Mouse (Mus musculus): ENCODE measurements around the gene Arnt.

Gene Arnt

DNA sequence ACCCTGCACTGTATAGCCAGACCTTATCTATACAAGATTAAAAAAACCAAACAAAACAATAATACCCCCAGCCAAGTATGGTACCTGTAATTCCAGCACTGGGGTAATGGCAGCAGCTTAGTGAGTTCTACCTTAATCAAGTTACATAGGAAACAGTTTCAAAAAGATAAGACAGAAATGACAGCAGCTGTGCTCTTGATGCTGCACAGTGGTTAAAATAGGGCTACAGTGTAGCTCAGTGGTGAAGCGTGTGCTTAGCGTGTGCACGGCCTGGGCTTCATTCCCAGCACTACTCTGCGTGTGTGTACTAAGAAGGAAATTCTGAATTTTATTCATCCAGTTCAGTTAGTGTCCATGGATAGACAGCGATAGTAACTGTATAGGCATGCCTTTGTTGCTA lies 22.2 kb downstream of the Arnt start:
- in situ Hi-C loops (cut with MboI; ENCODE audit: low sequenced_read_pairs), result no loop called here

DNA sequence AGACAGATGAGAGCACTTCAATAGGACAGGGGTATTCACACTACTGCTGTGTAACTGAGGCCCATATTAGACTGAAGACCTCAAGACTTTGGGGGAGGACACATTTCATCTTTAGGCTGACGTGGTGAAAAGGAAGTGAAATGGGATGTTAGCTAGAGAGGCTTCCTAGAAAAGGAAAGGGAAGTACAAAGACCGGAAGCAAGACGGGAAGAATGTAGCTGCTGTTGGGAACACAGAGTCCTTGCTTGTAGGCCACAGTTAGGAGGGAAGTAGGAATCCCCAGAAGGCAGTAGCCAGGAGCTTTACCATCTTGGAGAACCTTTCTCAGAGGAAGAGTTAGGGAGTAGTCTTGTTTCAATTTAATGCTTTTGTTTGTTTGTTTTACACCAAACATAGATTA lies 23.6 kb downstream of the Arnt start:
- in situ Hi-C loops (cut with MboI; ENCODE audit: low sequenced_read_pairs), result no loop called here

- in situ Hi-C loops (cut with MboI; ENCODE audit: low sequenced_read_pairs), result no loop called here
Measured at GRCm38 (mm10) chr3:95459381-95459780, 25.2 kb downstream of the Arnt start.

GRCm38 (mm10) chr3:95463852-95464251 lies 29.7 kb downstream of the Arnt start:
- in situ Hi-C loops (cut with MboI; ENCODE audit: low sequenced_read_pairs), result no loop called here

DNA sequence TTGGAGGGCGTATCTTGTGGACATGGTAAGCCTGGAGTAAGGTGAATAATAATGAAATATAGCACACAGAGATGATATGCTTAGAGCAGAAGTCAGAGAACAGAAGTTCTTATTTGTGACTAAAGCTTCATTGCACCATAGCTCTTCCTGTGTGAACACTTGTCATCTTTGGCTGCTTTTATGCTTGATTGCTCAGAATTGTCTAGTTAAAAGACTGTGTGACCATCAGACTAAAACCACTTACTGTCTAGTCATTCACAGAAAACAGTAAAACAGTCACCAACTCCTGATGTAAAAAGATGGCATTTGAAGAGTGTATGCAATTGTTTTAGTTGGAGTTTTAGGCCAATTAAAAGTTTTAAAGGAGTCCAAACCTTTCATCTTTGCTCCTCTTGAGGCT lies 44.8 kb downstream of the Arnt start:
- in situ Hi-C loops (cut with MboI; ENCODE audit: low sequenced_read_pairs), result no loop called here

DNA sequence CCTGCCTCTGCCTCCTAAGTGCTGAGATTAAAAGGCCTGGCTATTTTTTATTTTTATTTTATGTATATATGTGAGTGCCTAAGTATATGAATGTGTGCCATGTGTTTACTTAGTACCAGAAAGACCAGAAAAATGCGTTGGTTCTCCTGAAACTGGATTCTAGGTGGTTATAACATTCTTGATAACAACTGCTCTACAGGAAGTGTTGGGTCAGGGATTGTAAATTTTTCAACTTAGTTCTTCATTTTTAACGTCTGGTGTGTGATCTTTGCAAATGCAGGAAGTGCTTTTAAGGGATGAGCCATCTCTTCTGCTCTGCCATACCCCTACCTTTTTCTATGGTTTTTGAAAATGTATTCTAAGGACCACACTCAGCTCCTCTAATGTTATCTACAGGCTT lies 52.2 kb downstream of the Arnt start:
- in situ Hi-C loops (cut with MboI; ENCODE audit: low sequenced_read_pairs), result no loop called here

GRCm38 (mm10) chr3:95488679-95489078 lies 54.5 kb downstream of the Arnt start:
- in situ Hi-C loops (cut with MboI; ENCODE audit: low sequenced_read_pairs), result no loop called here

DNA sequence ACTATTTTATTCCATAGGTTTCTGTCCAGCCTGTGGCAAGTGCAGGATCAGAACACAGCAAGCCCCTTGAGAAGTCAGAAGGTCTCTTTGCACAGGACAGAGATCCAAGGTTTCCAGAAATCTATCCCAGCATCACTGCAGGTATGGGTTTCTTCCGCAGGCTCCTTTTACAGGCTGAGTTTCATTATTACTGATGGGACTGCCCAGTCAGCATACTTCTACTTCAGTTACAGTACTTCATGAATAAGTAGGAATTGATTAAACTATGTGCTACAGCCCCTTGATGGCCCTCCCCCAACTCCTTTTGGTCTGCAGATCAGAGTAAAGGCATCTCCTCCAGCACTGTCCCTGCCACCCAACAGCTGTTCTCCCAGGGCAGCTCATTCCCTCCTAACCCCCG lies 56.0 kb downstream of the Arnt start:
- in situ Hi-C loops (cut with MboI; ENCODE audit: low sequenced_read_pairs), result no loop called here

DNA sequence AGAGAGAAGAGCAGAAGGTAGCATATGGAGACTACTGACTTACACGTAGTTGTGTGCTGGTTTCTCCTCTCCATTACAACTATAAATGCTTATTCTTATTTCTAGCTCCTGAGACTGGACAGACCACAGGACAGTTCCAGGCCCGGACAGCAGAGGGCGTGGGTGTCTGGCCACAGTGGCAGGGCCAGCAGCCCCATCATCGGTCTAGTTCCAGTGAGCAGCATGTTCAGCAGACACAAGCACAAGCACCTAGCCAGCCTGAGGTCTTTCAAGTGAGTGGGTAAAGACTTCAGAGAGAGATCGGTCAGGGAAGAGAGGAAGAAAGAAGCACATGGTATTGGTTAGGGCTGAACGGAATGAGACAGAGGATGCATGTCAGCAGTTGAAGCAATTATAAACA lies 60.2 kb downstream of the Arnt start:
- in situ Hi-C loops (cut with MboI; ENCODE audit: low sequenced_read_pairs), result no loop called here

DNA sequence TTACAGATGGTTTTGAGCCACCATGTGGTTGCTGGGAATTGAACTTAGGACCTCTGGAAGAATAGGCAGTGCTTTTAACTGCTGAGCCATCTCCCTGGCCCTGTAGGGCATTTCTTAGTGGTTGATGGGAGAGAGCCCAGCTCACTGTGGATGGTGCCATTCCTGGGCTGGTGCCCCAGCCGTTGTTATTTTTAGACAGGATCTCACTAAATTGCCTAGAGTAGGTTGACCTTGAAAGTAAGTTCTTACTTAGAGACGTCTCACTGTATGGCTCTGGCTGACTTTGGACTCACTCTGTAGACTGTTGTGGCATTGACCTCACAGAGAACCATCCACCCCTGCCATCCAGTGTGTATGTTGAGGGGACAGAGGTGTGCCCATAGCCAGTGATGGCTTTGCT lies 64.0 kb downstream of the Arnt start:
- in situ Hi-C loops (cut with MboI; ENCODE audit: low sequenced_read_pairs), result no loop called here

DNA sequence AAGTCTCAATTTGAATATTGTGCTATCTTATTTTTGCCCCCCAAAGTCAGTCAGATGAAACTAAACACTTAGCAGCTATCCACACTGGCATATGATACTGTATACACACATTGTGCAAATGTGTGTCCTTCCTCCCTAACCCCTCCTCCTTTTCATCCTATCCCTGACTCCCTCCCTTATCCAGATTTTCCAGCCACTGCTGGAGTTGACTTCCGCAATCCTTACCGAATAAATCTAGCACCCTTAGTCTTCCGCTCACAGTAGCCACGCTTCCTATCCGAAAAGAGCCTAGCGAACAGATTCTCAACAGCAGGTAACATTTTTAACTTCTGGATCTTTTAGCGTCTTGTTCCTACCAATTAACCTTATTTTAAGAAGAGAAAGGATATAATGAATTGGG lies 64.8 kb downstream of the Arnt start, which contains the start of gene Ctsk:
Gene Ctsk (plus strand): TSS at position 233 of the 400 bp plus-strand sequence.
- in situ Hi-C loops (cut with MboI; ENCODE audit: low sequenced_read_pairs), result no loop called here

DNA sequence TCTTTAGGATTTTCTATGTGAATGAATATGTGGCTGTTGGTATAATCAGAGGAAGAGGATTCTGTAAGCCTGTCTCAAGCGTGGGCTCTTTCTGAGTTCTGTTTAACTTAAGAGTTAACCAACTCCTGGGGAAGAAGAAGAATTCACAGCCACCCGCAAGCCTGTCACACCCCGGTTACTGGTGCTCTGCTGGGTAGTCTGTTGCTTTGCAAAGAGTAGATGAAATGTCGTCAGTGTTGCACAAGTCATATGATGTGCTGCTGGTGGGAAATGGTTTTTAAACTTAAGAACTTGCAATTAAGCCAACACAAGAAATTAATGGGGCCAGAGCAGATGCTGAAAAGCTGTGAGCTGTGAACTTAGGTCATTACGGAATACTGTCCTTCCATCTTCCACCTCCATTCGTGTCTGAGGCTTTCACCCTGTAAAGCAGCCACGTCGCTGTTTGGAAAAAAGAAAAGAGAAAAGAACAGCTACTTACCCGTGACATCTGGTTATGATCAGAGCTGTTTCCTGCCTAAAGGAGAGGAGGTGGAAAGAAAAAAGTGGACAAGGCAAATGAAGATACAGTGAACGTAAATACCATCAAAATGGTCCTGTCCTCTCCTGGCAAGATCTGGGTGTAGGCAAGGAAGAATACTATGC lies 65.4 kb downstream of the Arnt start:
- in situ Hi-C loops (cut with MboI; ENCODE audit: low sequenced_read_pairs), result no loop called here

- in situ Hi-C loops (cut with MboI; ENCODE audit: low sequenced_read_pairs), result no loop called here
Measured at GRCm38 (mm10) chr3:95502312-95502711, 68.1 kb downstream of the Arnt start.

GRCm38 (mm10) chr3:95509348-95509747 lies 75.2 kb downstream of the Arnt start:
- in situ Hi-C loops (cut with MboI; ENCODE audit: low sequenced_read_pairs), result no loop called here

DNA sequence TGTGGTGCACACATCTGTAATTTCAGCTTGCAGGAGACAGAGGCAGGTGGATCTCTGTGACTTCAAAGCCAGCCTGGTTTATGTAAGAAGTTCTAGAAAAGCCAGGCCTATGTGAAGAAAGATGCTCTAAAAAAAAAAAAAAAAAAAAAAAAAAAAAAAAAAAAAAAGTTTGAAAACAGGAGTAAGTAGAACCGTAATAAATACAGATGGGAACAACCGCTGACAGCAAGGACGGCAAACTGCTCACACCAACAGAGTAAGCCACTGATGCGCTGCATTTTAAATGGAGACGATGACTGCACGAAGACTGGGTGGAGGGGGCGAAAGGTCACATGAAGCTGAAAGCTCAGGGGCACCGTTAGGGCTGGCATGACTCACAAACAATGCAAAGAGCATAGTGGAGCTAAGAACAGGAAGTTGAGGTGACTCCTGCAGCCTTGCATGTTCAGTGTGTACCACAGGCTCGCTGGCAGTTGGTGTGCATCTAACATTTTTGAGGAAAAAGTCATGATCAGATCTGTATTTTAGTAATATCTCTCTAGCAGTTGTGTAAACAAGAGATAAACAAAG lies 77.5 kb downstream of the Arnt start:
- in situ Hi-C loops (cut with MboI; ENCODE audit: low sequenced_read_pairs), result no loop called here

- in situ Hi-C loops (cut with MboI; ENCODE audit: low sequenced_read_pairs), result no loop called here
Measured at GRCm38 (mm10) chr3:95516614-95517041, 82.4 kb downstream of the Arnt start.

- in situ Hi-C loops (cut with MboI; ENCODE audit: low sequenced_read_pairs), result no loop called here
Measured at GRCm38 (mm10) chr3:95517493-95517898, 83.3 kb downstream of the Arnt start.

DNA sequence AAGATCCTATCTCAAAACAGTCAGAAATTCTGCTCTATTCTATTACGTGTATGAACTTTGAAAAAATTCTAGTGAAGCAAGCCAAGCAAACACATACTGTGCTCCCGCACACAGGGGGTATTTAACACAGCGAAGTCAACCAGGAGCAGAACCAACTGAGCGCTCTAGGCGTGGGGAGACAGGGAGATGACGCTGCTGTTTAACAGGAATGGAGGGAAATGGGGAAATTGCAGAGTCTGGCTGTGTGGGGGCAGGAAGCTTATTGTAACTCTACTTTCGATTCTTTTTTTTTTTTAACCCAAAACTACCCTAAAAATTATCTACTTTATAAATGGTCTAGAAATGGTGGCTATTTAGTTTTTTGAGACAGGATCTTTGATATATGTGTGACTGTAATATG lies 84.7 kb downstream of the Arnt start:
- in situ Hi-C loops (cut with MboI; ENCODE audit: low sequenced_read_pairs), result no loop called here

GRCm38 (mm10) chr3:95519315-95519714 lies 85.1 kb downstream of the Arnt start:
- in situ Hi-C loops (cut with MboI; ENCODE audit: low sequenced_read_pairs), result no loop called here

- in situ Hi-C loops (cut with MboI; ENCODE audit: low sequenced_read_pairs), result no loop called here
Measured at GRCm38 (mm10) chr3:95520100-95520499, 85.9 kb downstream of the Arnt start.

DNA sequence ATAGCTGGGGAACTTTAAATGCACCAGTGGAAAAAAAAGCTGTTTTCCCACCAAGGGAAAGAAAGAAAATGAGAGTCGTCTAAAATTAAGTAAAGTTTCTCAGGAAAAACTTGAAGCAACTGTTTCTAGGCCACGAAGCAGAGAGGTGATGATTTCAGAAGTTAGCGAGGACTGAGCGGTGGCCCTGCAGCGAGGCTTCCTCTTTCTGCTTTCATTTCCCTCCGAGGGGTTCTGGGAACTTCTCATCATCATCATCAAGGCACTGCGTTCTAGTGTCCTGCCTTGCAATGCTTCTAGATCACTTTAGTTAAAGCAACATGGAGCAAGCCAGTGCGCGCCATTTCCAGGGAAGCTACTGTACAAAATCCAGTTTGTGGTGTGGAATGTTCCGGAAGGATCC lies 87.0 kb downstream of the Arnt start:
- in situ Hi-C loops (cut with MboI; ENCODE audit: low sequenced_read_pairs), result no loop called here

DNA sequence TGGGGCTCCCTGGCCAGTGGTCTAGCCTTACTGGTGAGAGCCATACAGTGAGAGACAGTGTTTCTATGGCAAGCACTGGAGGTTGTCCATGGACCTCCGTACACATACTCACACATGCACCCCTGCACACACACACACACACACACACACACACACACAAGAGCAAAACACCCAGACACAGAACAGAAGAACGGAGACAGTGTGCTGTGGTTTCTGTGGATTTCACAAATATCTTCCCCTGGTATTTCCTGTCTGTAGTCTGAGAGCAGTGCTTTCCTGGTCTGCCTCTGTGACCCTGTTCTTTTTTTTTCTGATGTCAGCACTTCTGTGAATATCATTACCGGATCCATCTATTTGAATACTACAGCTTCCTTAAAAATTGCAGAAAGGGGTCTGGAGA lies 89.5 kb downstream of the Arnt start:
- in situ Hi-C loops (cut with MboI; ENCODE audit: low sequenced_read_pairs), result no loop called here

GRCm38 (mm10) chr3:95524673-95525072 lies 90.5 kb downstream of the Arnt start:
- in situ Hi-C loops (cut with MboI; ENCODE audit: low sequenced_read_pairs), result no loop called here

All from CH12F3 (cell line).